Mouse (Mus musculus) hindbrain, embryonic 15.5 days (tissue): Measurements from ENCODE around the gene Tatdn2. TPM values are rescaled to one million over a fixed set of nuclear protein-coding genes. Genes with fewer than 3 reads are reported as not detected.

Source experiments
- microRNA-seq: library from miRNA; unstranded; fragments of <30 nt; microRNA quantifications from one replicate; pipeline ENCODE4, GENCODE M21; 2016
- polyA plus RNA-seq: library from polyadenylated mRNA; unstranded; fragments of >200 nt; fragmentation: Nextera tagmentation; extraction: Ambion mirVana; gene quantifications from 2 replicates; pipeline ENCODE4 v1.2.1, GENCODE M21; 2015

Gene Tatdn2
- polyA plus RNA-seq, 1 experiment from 2014 or later = 0.78 TPM

Small RNAs within 50 kb of the gene (microRNA-seq; reads per million reads assigned to microRNA genes)
- gene Mir7042 = 1.3 reads per million

Other genes with a start within 250 kb of the Tatdn2 start
- 0.09 and 0.21 TPM in 2 replicates for gene Il17re, start 238.6 kb upstream of the Tatdn2 start, polyA plus RNA-seq
- gene Il17rc, start 225.6 kb upstream of the Tatdn2 start, polyA plus RNA-seq = 3.2 and 4.6 TPM in 2 replicates
- gene Creld1, start 213.8 kb upstream of the Tatdn2 start, polyA plus RNA-seq = 77.8 and 92.7 TPM in 2 replicates
- gene Prrt3, start 195.1 kb upstream of the Tatdn2 start, polyA plus RNA-seq = 11.3 and 12.6 TPM in 2 replicates
- 109 and 115 TPM in 2 replicates for gene Emc3, start 165.4 kb upstream of the Tatdn2 start, polyA plus RNA-seq
- gene Fancd2, start 165.4 kb upstream of the Tatdn2 start, polyA plus RNA-seq = 2.0 and 2.6 TPM in 2 replicates
- not detected in 2 replicates for gene Fancd2os, start 96.3 kb upstream of the Tatdn2 start, polyA plus RNA-seq
- gene Brk1, start 92.3 kb upstream of the Tatdn2 start, polyA plus RNA-seq = 244 and 249 TPM in 2 replicates
- gene Vhl, start 73.1 kb upstream of the Tatdn2 start, polyA plus RNA-seq = 71.2 and 78.7 TPM in 2 replicates
- gene Irak2, start 58.6 kb upstream of the Tatdn2 start, polyA plus RNA-seq = 2.9 and 3.6 TPM in 2 replicates
- 0.71 and 0.78 TPM in 2 replicates for gene Ghrl, start 22.8 kb downstream of the Tatdn2 start, polyA plus RNA-seq
- gene Sec13, start 43.7 kb downstream of the Tatdn2 start, polyA plus RNA-seq = 200 TPM in 2 replicates